Mouse (Mus musculus): ENCODE measurements around the gene Sh3glb1.

- no peak for TF ChIP-seq POLR2A (IDR thresholded peaks at IDR 0.05; ENCODE audit: insufficient read depth, low read depth, low read length)
- TF ChIP-seq CTCF (IDR thresholded peaks at IDR 0.05; ENCODE audit: insufficient read depth, low read depth, low read length) = no peak
These were observed 57.8 kb downstream of the Sh3glb1 start for GRCm38 (mm10) chr3:144662215-144662852.
